Mouse (Mus musculus) frontal cortex, postnatal 25 days (tissue): ENCODE results near the gene Tjp1.
A peak's percentile ranks its signal among the peaks of the same experiment; 100 is the strongest.

Experiments used
- DNase-seq, 2 experiments: peaks; one replicate each; pipeline ENCODE4 v3.0.0; 2022; ENCODE audit warnings: low spot score in 2 of 2

Tjp1 gene

GRCm38 (mm10) chr7:65527071-65528007 is at the start of gene Tjp1:
TSS of gene Tjp1 (minus strand) at chr7:65527781.
- peak; percentile 38 to 49 for DNase-seq

GRCm38 (mm10) chr7:65577118-65577517 is 49.5 kb upstream of the Tjp1 start:
- DNase-seq, result no peak

GRCm38 (mm10) chr7:65572731-65573130 is 45.1 kb upstream of the Tjp1 start:
- no peak for DNase-seq

GRCm38 (mm10) chr7:65570691-65571090 is 43.1 kb upstream of the Tjp1 start:
- DNase-seq, result no peak

- DNase-seq, result no peak
Measured at GRCm38 (mm10) chr7:65555996-65556395, 28.4 kb upstream of the Tjp1 start.

GRCm38 (mm10) chr7:65545741-65546140 is 18.2 kb upstream of the Tjp1 start:
- no peak for DNase-seq

- DNase-seq, result no peak
Measured at GRCm38 (mm10) chr7:65532689-65533088, 5.1 kb upstream of the Tjp1 start.

GRCm38 (mm10) chr7:65523116-65523515 is 4.5 kb downstream of the Tjp1 start:
- no peak for DNase-seq

GRCm38 (mm10) chr7:65522490-65522889 is 5.1 kb downstream of the Tjp1 start:
- no peak for DNase-seq

- no peak for DNase-seq
Measured at GRCm38 (mm10) chr7:65520622-65521021, 7.0 kb downstream of the Tjp1 start.

- DNase-seq, result peak; percentile 58 to 66
Measured at GRCm38 (mm10) chr7:65519788-65520563, 7.6 kb downstream of the Tjp1 start.

- DNase-seq, result no peak
Measured at GRCm38 (mm10) chr7:65516903-65517302, 10.7 kb downstream of the Tjp1 start.

- no peak for DNase-seq
Measured at GRCm38 (mm10) chr7:65513451-65514179, 14.0 kb downstream of the Tjp1 start.

GRCm38 (mm10) chr7:65509357-65509756 is 18.2 kb downstream of the Tjp1 start:
- DNase-seq, result no peak

GRCm38 (mm10) chr7:65507341-65507740 is 20.2 kb downstream of the Tjp1 start:
- DNase-seq, result no peak

- no peak for DNase-seq
Measured at GRCm38 (mm10) chr7:65502486-65503322, 24.9 kb downstream of the Tjp1 start.

- no peak for DNase-seq
Measured at GRCm38 (mm10) chr7:65500746-65501145, 26.8 kb downstream of the Tjp1 start.

GRCm38 (mm10) chr7:65497733-65498583 is 29.6 kb downstream of the Tjp1 start:
- peak; percentile 51 to 60 for DNase-seq

- DNase-seq, result no peak
Measured at GRCm38 (mm10) chr7:65490526-65490925, 37.1 kb downstream of the Tjp1 start.

- no peak for DNase-seq
Measured at GRCm38 (mm10) chr7:65489742-65490141, 37.8 kb downstream of the Tjp1 start.
